Mouse (Mus musculus) heart, embryonic 16.5 days (tissue): ENCODE results near the gene BC067074. TPM values are rescaled to one million over a fixed set of nuclear protein-coding genes. Genes with fewer than 3 reads are reported as not detected.

ENCODE experiments used
- polyA plus RNA-seq: library from polyadenylated mRNA; unstranded; fragments of >200 nt; fragmentation: Nextera tagmentation; extraction: Ambion mirVana; gene quantifications from 2 replicates; pipeline ENCODE4 v1.2.1, GENCODE M21; 2015

Gene BC067074
- polyA plus RNA-seq, 1 experiment from 2014 or later, result 2.1 TPM

Other genes starting within 250 kb of the BC067074 start
- gene Gpx8, start 246.7 kb upstream of the BC067074 start, polyA plus RNA-seq, result 98.0 and 103 TPM in 2 replicates
- 25.7 and 73.8 TPM in 2 replicates for gene Gzma, start 192.2 kb upstream of the BC067074 start, polyA plus RNA-seq
- gene Esm1, start 83.5 kb upstream of the BC067074 start, polyA plus RNA-seq, result 1.9 and 2.5 TPM in 2 replicates
- gene Gzmk, start 67.3 kb upstream of the BC067074 start, polyA plus RNA-seq, result not detected in 2 replicates